Mouse (Mus musculus): ENCODE data around the gene Nfam1.
A peak's percentile ranks its signal among the peaks of the same experiment; 100 is the strongest.

Gene Nfam1

DNA sequence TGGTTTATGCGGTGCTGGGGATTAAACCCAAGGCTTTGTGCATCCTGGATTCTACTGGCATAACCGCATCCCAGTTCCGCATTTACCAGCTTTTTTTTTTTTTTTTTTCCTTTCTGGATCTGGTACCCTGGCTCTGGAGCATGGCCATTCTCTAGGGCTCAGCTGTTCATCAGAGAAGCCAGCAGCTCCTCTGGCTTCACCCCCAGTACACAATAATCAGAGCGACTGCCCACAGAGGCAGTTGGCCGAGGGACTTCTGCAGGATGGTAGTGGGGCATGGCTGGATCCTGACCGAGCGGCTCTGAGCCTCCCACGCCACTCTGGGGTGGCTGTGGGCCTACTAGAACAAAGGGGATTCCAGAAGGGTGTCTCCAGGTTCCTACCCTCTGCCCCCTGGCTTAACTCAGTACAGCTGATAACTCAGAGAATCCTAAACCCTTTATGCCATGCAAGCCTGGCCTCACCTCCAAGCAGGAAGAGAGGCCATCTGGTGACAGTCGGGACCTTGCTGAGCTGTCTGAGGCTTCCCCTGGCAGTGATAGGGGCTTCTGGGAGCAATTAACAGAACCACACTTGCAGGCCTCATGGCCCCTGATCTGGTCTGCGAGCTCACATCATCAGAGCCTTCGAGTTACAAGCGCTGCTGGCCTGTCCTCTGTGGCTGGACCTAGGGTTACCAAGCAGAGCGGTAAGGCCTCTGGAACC is 40.9 kb downstream of the Nfam1 start:
- DNase-seq: no peak

DNA sequence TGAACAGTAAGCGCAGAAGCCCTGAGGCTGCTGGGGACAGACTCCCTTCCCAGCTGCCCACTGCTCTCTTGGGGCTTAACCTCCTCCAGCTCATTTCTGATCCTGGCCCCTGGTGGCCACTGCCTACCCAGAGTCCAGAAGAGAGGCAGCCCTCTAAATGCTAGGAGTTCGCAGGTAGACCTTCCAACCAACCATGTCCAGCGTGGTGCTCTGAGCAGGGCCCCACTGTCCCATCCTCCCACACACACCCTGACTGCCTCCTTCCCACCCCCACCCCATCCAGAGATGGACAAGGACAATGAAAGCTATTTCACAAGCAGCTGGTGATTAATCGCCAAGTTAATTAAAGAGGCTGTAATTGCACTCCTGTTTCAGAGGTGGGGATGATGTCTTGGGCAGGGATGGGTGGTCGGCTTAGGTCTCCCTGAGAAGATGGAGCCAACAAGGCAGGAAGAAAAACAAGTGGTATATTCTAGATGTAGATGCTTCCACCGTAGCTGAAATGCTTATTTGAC is 43.9 kb downstream of the Nfam1 start:
- DNase-seq: no peak

DNA sequence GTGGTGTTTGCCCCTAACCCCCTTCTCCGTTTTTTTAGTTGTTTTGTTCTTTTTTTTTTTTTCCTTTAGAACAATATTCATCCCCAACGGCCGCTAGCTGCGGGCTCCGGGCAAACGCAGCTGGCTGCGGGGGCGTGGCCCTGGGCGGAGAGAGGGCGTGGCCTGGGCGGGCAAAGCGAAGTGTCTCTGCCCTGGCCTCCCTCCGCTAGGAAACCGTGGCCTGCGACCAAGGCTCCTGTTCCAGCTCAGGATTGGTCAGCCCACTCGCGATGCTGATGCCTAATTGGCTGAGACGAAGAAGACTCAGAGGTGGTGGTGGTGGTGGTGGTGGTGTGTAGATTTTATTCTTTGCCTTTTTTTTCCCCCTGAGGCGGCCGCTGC is 45.4 kb downstream of the Nfam1 start, which contains the start of gene Tcf20:
Gene Tcf20, minus strand, starts transcription at position 141 of the 381 bp plus-strand sequence.
- DNase-seq: peak; percentile 96

DNA sequence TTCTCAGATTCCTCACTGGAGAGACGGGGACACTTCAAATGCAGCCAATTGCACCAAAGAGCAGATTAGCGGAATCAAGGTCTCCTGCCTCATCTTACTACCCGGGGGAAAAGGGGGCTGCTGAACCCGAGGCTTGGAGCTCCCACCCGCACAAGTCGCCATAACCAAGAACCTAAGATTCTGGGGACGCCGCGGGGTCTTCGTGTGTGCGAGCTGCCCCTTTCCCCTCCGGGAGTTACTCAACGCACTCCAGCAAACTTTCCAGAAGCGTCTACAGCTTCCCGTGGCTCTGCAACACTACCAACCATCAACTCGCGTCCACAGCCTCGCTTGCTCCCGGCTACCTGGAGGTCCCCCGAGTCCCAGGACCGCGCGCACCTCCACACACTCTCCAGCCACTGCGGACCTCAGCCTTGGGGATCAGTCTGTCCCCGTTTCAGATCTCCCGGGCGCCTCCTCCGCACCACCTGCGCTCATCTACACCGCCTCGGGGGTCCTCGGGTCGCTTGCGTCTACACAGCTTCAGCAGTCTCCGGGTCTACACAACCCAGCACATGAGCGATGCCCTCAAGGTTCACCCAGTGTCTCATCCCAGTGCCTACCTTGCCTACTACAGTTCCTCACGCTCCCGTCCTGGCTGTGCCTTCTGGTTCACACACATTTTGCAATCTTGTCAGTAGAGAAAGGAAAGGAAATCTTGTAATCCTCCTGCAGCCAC is 45.9 kb downstream of the Nfam1 start:
- no peak for DNase-seq

DNA sequence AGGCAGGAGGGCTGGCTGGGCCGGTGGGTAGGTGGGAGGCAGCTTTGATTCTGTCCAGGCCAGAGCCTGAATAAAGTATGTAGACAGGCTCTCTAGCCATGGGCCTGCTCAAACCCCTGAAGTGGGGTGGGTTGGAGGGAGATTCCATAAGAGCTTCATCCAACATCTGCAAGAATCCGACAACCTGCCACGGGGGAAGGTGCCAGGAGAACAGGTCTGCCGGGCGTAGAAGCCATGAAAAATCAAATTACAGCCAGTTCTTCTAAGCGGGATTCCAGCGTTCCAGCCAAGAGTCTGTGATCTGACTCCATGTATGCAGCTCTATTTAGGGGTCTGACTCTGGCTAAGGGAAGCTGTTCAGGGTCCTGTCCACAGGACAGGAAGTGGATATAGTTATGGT is 48.5 kb downstream of the Nfam1 start:
- DNase-seq: no peak

- DNase-seq: no peak
These were observed 49.0 kb downstream of the Nfam1 start for GRCm38 (mm10) chr15:82984097-82984496.

- DNase-seq: peak; percentile 75
These were observed 49.6 kb downstream of the Nfam1 start for GRCm38 (mm10) chr15:82983416-82984026.

- DNase-seq: peak; percentile 79
These were observed 50.2 kb downstream of the Nfam1 start for GRCm38 (mm10) chr15:82982724-82983415.

- DNase-seq: peak; percentile 52
These were observed 51.2 kb downstream of the Nfam1 start for GRCm38 (mm10) chr15:82981676-82982520.

GRCm38 (mm10) chr15:82979531-82979930 is 53.6 kb downstream of the Nfam1 start:
- no peak for DNase-seq

DNA sequence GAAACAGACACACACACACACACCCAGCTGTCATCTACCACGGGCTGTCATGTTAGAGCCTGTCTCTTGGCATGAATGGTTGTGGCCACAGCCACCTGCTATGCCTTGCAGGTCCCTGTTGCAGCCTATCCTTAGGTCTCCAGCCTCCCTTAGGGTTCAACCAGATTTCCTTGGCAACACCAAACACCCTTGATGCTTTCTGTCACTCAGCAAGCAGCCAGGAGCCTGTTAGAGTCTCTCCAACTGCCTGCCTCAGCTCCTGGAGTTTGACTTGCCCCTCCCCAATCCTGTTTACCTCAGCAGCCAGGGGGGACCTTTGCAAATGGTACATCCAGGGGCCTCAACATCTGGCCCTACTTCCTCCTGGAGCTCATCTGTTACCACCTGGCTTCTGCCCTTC is 58.6 kb downstream of the Nfam1 start:
- no peak for DNase-seq

GRCm38 (mm10) chr15:82969206-82969721 is 63.8 kb downstream of the Nfam1 start:
- no peak for DNase-seq

- peak; percentile 74 for DNase-seq
These were observed 64.7 kb downstream of the Nfam1 start for GRCm38 (mm10) chr15:82968449-82968848.

GRCm38 (mm10) chr15:82967947-82968346 is 65.2 kb downstream of the Nfam1 start:
- DNase-seq: no peak

DNA sequence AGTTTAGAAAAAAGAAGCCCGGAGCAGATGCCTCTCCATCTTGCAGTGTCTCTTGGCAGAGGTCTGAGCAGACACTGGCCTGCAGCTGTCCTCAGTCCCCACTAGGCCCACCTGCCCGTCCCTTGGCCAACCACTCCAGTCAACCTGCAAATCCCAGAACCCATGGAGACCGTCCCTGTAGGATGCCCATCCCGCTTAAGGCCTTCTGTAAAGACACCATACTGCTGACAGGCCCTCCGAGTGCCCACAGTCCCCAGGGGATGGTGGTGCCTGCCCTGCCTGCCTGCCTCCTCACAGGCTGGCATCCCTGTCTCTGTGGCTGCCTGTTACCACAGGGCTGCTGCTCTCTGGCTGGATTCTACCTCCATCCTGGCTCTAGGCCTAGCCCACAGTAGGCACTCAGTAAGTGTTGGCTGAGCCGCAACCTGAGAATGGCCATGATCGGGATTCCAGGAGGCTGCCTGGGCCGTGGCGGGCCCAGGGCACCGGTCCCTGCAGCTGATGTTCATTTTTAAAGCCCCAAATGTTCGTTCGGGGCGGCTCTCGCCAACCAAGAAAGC is 68.8 kb downstream of the Nfam1 start:
- DNase-seq: no peak

GRCm38 (mm10) chr15:82963556-82964156 is 69.5 kb downstream of the Nfam1 start:
- DNase-seq: peak; percentile 71

DNA sequence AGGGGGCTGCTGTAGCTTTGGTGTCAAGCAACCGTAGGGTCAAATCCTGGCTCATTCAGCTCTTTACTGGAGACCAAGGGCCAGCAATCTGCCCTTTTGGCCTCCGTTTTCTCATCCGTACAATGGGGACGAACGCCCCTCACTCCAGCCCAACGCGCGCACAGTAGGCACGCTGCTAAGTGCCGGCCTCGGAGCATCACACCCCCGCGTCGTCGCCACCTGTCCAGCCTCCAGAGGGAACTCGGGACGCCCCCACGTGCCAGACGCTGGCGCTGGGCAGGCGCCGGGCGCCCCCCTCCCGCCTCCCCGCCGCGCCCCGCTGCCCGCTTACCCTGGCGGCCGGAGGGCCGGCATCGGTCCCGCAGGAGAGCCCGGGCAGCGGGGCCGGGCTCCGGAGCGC is 70.0 kb downstream of the Nfam1 start:
- DNase-seq: peak; percentile 52

DNA sequence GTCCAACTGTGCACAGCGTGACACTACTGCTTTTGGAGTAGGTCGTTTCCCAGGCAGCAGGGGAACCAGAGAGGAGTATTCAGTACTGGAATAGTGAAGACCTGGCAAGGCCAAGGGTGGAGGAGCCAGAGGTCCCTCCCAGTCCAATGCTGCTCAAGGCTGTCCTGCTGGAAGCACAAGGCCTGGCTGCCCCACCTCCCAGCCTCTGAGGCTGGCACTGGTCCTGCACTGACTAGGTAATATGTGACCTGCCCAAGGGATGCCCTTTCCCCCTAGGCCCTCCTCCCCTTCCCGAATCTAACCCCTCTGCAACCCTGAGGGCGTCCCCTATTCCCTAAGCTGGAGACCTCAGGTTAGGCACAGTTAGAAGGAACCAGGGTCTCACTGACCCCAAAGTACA is 70.6 kb downstream of the Nfam1 start:
- peak; percentile 30 for DNase-seq

DNA sequence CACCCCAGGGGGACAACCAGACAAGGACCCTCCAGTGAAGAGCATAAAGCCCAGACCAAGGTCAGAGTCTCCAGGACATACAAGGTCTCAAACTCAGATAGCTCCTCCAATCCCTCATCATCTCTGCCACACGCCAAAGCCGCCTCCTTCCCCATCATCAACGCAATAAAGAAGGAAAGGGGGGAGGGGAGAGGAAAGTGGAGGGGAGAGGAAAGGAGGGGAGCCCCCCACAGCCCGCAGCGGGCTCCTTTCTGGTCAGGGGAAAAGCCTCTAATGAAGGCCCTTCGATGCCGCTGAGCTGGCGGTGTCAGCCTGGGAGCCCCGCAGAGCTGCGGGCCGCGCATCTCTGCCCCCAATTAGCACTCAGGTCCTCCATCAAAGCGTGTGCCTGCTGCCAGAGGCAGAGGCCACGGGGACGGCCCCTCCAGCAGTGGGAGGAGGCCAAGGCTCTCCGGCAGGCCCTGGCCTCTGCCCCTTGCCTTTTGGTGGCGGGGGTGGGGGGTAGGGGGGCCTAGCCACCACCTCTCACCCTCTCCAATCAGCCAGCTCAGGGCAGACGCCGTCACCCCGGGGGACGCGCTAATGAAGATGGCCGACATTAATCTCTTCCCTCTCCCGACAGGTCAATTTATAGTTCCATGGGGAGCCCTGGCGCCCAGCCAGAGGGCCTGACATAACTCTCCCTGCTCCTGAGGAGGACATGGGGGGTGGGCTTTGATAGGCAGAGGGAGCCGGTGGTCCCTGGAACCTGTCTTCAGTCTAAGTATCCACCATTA is 72.1 kb downstream of the Nfam1 start:
- DNase-seq: peak; percentile 74

GRCm38 (mm10) chr15:82959151-82959550 is 74.0 kb downstream of the Nfam1 start:
- DNase-seq: no peak

All from embryo, embryonic 11 days (tissue).